Mouse (Mus musculus) heart, embryonic 12.5 days (tissue): ENCODE measurements at regions not wholly inside any gene's neighbourhood (a gene's known extent, or its start where the extent isn't known, plus 50 kb on each side); places are given as distances from the start of the nearest gene placed in this dataset.

Experiments
- ATAC-seq: fragments of 200-750 bp; cut with Nextera tagmentation; 2 replicates; pipeline ENCODE4 v1.8.0; 2017; ENCODE audit warnings: moderate TSS enrichment, moderate library complexity; ENCODE audit not compliant: insufficient number of reproducible peaks, low FRiP score
- H3K27ac ChIP-seq: fragments of 300-500 bp; sonication (generic); 2 replicates; pipeline ENCODE4 v1.5.1; 2016; ENCODE audit warnings: mild to moderate bottlenecking, moderate library complexity; ENCODE audit not compliant: poor library complexity, severe bottlenecking
- H3K27me3 ChIP-seq: fragments of 300-500 bp; sonication (generic); replicated peaks from 2 replicates; pipeline ENCODE4 v1.6.1; 2016; ENCODE audit warnings: mild to moderate bottlenecking, moderate library complexity
- H3K36me3 ChIP-seq: fragments of 300-500 bp; sonication (generic); 2 replicates; pipeline ENCODE4 v1.6.1; 2016; ENCODE audit warnings: mild to moderate bottlenecking, moderate library complexity
- H3K4me1 ChIP-seq: fragments of 300-500 bp; sonication (generic); replicated peaks from 2 replicates; pipeline ENCODE4 v1.6.1; 2016; ENCODE audit warnings: mild to moderate bottlenecking
- H3K4me2 ChIP-seq: fragments of 300-500 bp; sonication (generic); 2 replicates; pipeline ENCODE4 v1.6.1; 2016; ENCODE audit warnings: mild to moderate bottlenecking, moderate library complexity
- H3K4me3 ChIP-seq: fragments of 300-500 bp; sonication (generic); 2 replicates; pipeline ENCODE4 v1.5.1; 2016; ENCODE audit warnings: mild to moderate bottlenecking
- H3K9ac ChIP-seq: fragments of 300-500 bp; sonication (generic); 2 replicates; pipeline ENCODE4 v1.6.1; 2016; ENCODE audit warnings: mild to moderate bottlenecking, moderate library complexity
- H3K9me3 ChIP-seq: fragments of 300-500 bp; sonication (generic); replicated peaks from 2 replicates; pipeline ENCODE4 v1.6.1; 2016; ENCODE audit warnings: mild to moderate bottlenecking, moderate library complexity
- WGBS: fragments of 180-500 bp; shearing (Covaris S2); methylation state at CpG from one replicate; pipeline ENCODE4 v1.1.7; 2016; 5-methylcytosine and 5-hydroxymethylcytosine counted together

DNA sequence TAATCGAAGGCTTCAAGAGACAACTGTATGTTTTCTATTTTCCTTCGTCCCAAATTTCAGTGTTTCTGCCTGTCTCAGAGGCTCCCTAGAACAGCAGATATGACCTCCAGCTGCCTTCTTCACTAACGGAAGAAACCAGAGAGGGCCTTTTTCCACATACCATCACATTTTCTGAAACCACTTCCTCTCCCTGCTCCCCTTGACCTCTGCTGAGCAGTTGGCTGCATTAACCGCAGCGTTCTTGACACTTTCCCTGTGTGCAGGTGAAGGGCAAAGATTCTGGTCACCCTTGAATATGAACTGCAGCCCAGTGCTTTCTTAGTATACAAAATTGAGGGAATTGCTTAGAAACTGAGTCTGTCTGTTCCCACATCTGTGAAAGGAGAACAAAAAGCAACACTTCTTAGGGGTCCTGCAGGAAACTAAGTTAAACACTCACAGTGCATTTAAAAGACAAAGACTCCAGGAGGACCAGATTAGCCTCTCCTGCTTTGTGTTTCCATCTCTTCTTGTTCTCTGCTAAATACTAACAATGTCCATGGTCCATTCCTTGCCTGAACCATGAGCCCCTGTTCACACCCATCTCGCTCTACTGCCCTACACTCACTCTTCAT is 98.4 kb downstream of the Akap11 start:
- Histone ChIP-seq H3K4me2 (no peak overlapping the region), H3K27me3 (no peaks in the 10 kb centered on the region), H3K9ac (no peak overlapping the region), H3K9me3 (no peaks in the 10 kb centered on the region; the same call in 1 of the 2 replicates), H3K27ac (no peak overlapping the region), H3K4me1 (no peaks in the 10 kb centered on the region), H3K36me3 (no peaks in the 10 kb centered on the region), H3K4me3 (no peak overlapping the region)
- ATAC-seq, result no peak
- WGBS, result 60% methylated on average over 6 of the region's 6 CpGs

DNA sequence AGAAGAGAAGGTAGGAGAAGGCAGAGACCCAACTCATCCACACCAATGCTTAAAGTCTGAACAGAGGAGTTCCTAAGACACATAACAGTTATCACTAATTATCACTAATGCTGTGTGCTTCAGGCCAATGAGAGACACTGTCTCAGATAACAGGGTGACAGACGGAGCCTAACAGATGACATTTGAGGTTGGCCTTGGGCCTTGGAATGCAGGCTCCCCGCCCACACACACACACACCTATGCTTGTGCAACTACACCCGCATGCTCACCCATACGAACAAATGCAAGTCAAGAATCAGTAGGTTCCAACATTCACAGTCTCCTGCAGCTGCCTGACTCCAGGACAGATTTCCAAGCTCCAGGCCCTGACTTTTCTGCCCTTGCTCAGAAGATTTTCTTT is 100.0 kb downstream of the Akap11 start:
- Histone ChIP-seq H3K27ac (no peak overlapping the region), H3K9ac (no peak overlapping the region), H3K36me3 (no peaks in the 10 kb centered on the region), H3K4me3 (no peak overlapping the region), H3K9me3 (no peaks in the 10 kb centered on the region), H3K4me1 (no peaks in the 10 kb centered on the region), H3K4me2 (no peak overlapping the region), H3K27me3 (no peaks in the 10 kb centered on the region)
- no peak for ATAC-seq
- 62% methylated on average over 4 of the region's 4 CpGs for WGBS

DNA sequence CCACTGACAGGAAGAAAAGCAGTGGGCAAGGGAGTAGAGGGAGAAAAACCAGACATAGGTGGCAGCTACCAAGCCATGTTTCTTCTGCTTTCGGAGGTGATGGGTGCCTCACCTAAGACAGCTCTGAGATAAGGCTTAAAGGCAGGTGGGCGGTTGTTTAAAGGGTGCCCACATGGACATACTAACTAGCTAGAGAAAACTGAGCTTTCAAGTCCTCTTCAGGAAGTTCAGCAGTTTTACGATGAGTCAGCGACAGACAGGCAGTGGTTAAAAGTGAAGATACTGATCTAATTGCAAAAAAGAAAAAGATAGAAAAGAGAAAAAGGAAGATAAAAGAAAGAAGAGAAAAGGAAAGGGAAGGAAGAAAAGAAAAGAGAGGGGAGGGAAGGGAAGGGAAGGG is 100.6 kb downstream of the Akap11 start:
- Histone ChIP-seq H3K9ac (no peak overlapping the region), H3K36me3 (no peaks in the 10 kb centered on the region), H3K4me1 (no peaks in the 10 kb centered on the region), H3K27me3 (no peaks in the 10 kb centered on the region), H3K4me3 (no peak overlapping the region), H3K4me2 (no peak overlapping the region), H3K27ac (no peak overlapping the region), H3K9me3 (no peaks in the 10 kb centered on the region)
- ATAC-seq, result no peak
- 81% methylated on average over 4 of the region's 4 CpGs for WGBS

DNA sequence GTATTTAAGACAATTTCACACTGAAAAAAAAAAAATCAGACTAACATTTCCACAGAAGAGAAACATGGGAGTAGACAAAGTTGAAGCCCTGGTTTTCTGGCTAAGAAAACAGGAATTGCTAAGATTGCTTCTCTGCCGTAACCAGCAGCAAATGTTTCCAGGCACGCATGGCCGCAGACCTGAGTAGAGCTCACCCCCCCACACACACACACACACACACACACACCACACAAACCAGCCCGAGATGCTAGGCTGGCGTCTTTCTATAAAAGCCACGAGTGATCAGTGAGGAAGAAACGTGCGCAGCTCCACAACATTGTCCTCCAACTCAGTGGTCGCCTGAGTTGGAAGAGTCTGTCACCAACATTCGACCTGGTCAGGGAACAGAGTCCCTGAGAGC is 101.0 kb downstream of the Akap11 start:
- H3K4me3 ChIP-seq, result no peak overlapping the region
- H3K9me3 ChIP-seq, result no peaks in the 10 kb centered on the region
- no peak overlapping the region for H3K27ac ChIP-seq
- 79% methylated on average over 10 of the region's 10 CpGs for WGBS
- H3K27me3 ChIP-seq, result no peaks in the 10 kb centered on the region
- no peak overlapping the region for H3K4me2 ChIP-seq
- H3K4me1 ChIP-seq, result no peaks in the 10 kb centered on the region
- no peak for ATAC-seq
- no peaks in the 10 kb centered on the region for H3K36me3 ChIP-seq
- H3K9ac ChIP-seq, result no peak overlapping the region

DNA sequence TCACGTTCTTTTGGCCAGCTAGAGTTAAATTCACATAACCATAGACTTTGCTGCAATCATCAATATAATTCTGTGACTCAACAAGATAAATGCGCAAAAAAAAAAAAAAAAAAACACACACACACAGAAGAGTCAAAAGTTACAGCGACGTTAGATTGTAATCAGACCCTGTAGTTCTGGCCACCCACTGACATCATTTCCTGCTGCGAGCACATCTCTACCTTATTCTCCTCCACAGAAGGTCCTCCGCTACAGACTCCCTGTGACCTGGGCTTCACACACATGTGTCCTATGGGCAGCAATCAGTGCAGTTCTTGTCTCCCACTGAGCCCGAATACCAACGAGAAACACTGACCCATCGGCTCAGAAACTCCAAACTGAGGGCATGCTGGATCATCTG is 101.9 kb downstream of the Akap11 start:
- H3K36me3 ChIP-seq, result no peaks in the 10 kb centered on the region
- H3K9me3 ChIP-seq, result no peaks in the 10 kb centered on the region
- H3K4me2 ChIP-seq, result no peak overlapping the region
- H3K4me3 ChIP-seq, result no peak overlapping the region
- no peaks in the 10 kb centered on the region for H3K4me1 ChIP-seq
- ATAC-seq, result no peak
- no peak overlapping the region for H3K9ac ChIP-seq
- 88% methylated on average over 9 of the region's 9 CpGs for WGBS
- H3K27ac ChIP-seq, result no peak overlapping the region
- no peaks in the 10 kb centered on the region for H3K27me3 ChIP-seq

DNA sequence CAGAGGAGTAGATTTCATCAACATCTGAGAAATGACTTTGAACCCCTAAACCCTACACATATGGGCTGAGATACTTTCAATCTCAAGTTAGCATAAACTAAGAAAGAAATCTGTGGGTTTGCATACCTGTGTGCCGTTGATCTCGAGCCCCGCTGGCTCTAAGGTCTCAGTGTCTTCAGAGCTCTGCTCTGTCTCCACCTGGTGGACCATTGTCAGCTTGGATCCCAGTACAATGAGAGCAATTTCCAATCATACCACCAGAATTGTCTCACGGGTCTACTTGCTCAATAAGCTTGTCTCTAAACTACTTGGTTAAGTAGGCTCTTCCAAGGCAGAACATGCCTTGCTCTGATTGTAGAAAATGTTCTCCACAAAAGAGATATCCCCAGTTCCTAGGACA is 102.5 kb downstream of the Akap11 start:
- Histone ChIP-seq H3K4me2 (no peak overlapping the region), H3K4me1 (no peaks in the 10 kb centered on the region), H3K9ac (no peak overlapping the region), H3K36me3 (no peaks in the 10 kb centered on the region), H3K27ac (no peak overlapping the region), H3K9me3 (no peaks in the 10 kb centered on the region), H3K27me3 (no peaks in the 10 kb centered on the region), H3K4me3 (no peak overlapping the region)
- WGBS, result 84% methylated on average over 4 of the region's 4 CpGs
- no peak for ATAC-seq

DNA sequence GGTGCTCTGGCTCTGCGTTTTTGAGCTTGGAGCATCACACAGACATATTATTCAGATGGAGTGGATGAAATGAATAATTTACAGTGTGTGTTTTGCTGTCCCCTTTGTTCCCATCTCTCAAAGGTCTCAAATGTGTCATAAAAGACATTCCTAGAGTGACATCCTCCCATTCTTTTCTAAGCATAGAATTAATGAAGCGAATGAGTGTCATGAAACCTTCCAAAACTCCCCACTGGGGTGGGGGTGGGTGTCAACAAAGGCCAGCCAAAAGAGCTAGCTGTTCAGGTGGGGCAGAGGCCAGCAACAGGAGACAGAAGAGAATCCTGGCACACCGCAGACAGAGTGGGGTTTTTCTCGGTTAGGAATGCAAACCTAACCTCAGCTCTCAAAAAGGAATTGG is 104.1 kb downstream of the Akap11 start:
- whole genome bisulfite sequencing, result 58% methylated on average over 4 of the region's 4 CpGs
- no peak overlapping the region for H3K4me2 ChIP-seq
- H3K9me3 ChIP-seq, result no peaks in the 10 kb centered on the region
- H3K9ac ChIP-seq, result no peak overlapping the region
- no peaks in the 10 kb centered on the region for H3K36me3 ChIP-seq
- no peak overlapping the region for H3K4me3 ChIP-seq
- H3K27ac ChIP-seq, result no peak overlapping the region
- ATAC-seq, result no peak
- H3K4me1 ChIP-seq, result no peaks in the 10 kb centered on the region
- H3K27me3 ChIP-seq, result no peaks in the 10 kb centered on the region

DNA sequence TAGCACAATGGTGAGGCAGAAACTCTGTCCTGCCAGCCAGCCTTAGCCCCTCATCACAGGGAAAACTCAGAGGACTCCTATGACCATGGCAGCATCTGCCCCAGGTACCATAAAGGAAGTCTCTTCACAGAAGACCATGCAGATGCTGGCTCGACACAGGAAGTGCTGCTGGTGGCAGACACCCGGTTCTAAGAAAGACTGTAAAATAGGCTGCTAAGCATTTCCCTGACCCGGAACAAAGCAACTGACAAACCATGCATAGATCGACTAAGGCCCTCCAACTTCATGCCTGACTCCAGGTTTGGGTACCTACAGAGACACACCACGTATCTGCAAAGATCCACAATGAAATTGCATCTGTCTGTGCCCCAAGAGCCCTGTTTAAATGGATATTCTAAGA is 104.7 kb downstream of the Akap11 start:
- ATAC-seq, result no peak
- 71% methylated on average over 5 of the region's 5 CpGs for WGBS

DNA sequence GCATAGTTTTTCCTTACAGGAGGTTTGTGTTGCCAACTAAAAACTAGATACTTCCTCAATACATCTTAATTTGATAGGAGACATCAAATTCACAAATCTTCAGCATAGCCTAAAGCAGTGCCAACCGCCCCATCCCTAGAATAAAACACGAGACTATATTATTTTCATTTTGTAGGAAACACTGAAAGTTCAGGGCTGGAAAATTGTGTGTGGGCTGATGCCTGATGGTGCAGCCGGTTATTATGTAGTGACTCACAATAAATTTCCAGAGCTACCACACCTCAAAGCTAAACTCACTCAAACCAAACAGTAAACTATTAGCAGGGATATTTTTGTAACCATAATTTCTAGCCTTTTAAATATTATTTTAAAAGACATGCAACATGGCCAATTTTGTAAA is 105.2 kb downstream of the Akap11 start:
- H3K27me3 ChIP-seq, result no peaks in the 10 kb centered on the region
- no peaks in the 10 kb centered on the region for H3K4me1 ChIP-seq
- ATAC-seq, result no peak
- no peaks in the 10 kb centered on the region for H3K9me3 ChIP-seq
- WGBS, result 85% methylated on average over 3 of the region's 3 CpGs
- H3K4me3 ChIP-seq, result no peak overlapping the region
- H3K9ac ChIP-seq, result no peak overlapping the region
- no peaks in the 10 kb centered on the region for H3K36me3 ChIP-seq
- no peak overlapping the region for H3K27ac ChIP-seq
- no peak overlapping the region for H3K4me2 ChIP-seq

More for the DNA sequence above, 104.7 kb downstream of the Akap11 start:
- Histone ChIP-seq H3K36me3 (no peaks in the 10 kb centered on the region), H3K4me2 (no peak overlapping the region), H3K4me1 (no peaks in the 10 kb centered on the region), H3K4me3 (no peak overlapping the region), H3K27ac (no peak overlapping the region), H3K9me3 (no peaks in the 10 kb centered on the region), H3K9ac (no peak overlapping the region), H3K27me3 (no peaks in the 10 kb centered on the region)

DNA sequence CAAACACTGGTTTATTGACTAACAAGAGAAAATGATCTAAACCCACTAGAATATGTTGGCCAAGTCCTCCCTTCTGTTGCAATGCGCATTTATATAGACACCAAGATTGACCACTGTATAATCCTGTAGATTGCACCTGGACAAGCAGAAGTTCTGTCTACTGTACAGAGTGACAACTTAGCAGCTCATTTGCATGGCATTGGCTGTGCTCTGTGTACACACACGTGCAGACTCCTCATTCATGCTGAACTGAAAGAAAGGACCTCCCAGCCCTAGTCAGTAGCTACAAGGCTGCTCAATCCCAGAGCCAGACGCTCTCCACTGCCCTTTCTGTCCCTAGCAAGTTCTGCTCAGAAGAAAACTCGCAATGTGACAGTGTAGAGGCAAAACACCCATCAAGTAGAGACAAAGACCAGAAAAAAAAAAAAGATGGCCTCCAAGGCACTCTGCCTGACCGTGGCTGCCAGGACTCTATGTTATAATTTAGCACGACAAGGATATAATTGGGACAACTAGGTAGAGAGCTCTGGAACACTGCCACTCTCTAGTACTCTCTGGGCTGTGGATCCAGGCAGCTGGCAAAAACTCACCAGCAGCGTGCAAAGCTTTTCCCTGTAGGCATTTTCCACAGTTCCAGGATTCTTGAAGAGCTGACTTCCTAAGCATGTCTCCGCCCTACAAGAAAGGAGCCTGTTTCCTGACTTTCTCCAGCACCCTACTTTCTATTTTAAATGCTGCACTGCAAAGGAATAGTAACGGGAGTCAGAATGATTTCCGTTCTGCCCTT is 108.2 kb downstream of the Akap11 start:
- no peaks in the 10 kb centered on the region for H3K4me1 ChIP-seq
- H3K4me3 ChIP-seq, result no peak overlapping the region
- H3K9me3 ChIP-seq, result no peaks in the 10 kb centered on the region
- H3K4me2 ChIP-seq, result no peak overlapping the region
- ATAC-seq, result no peak
- H3K9ac ChIP-seq, result no peak overlapping the region
- peak overlapping the region; percentile 22; the same call in 1 of the 2 replicates for H3K27ac ChIP-seq
- no peaks in the 10 kb centered on the region for H3K36me3 ChIP-seq
- 68% methylated on average over 10 of the region's 10 CpGs for WGBS
- no peaks in the 10 kb centered on the region for H3K27me3 ChIP-seq

DNA sequence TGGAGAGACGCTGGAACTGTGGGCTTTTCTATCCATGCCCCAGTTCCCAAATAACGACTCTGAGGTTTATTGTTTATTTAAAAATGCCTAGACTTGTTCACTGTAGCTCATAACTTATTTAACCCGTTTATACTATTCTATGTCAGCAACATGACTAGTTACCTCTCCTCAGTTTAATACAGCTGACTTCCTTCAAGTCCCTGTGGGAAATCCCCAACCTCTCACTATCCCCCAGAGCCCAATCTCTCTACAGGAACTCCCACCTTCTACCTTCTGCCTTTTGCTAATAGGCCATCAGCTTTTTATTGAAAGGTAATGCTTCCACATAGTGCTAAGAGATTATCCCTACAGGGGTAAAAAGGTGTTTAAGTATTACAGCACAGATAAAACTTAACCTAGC is 109.5 kb downstream of the Akap11 start:
- H3K4me1 ChIP-seq, result no peaks in the 10 kb centered on the region
- no peaks in the 10 kb centered on the region for H3K36me3 ChIP-seq
- H3K9ac ChIP-seq, result no peak overlapping the region
- no peaks in the 10 kb centered on the region for H3K27me3 ChIP-seq
- 81% methylated on average over 3 of the region's 3 CpGs for WGBS
- no peaks in the 10 kb centered on the region for H3K9me3 ChIP-seq
- no peak for ATAC-seq
- no peak overlapping the region for H3K27ac ChIP-seq
- no peak overlapping the region for H3K4me3 ChIP-seq
- no peak overlapping the region for H3K4me2 ChIP-seq

DNA sequence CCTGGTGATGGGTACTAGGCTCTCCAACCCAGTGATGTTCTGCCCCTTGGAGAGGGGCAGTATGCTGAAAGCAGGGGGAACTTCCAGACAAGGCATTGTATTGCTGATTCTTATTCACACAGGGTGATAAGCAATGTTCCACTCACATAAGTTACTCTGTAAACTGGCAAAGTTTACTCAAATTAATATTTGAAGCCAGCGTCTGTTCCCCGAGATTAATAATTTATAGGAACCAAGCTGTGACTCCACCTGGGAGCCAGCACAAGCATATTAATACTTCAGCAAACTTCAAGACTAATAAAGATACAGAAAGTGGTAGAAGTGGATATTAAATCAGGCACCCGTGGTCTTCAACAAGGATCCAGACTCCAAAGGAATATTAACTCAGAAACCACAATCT is 114.0 kb downstream of the Akap11 start:
- Histone ChIP-seq H3K36me3 (no peaks in the 10 kb centered on the region), H3K4me2 (no peak overlapping the region), H3K27ac (no peak overlapping the region), H3K4me1 (no peaks in the 10 kb centered on the region), H3K27me3 (no peaks in the 10 kb centered on the region), H3K9ac (no peak overlapping the region), H3K9me3 (no peaks in the 10 kb centered on the region), H3K4me3 (no peak overlapping the region)
- ATAC-seq, result no peak
- WGBS, result 82% methylated on average over 3 of the region's 3 CpGs
